Mouse (Mus musculus) gastrocnemius, adult 2 months (tissue): ENCODE measurements around the gene Rbbp6. TPM values are rescaled to one million over a fixed set of nuclear protein-coding genes. Genes with fewer than 3 reads are reported as not detected.

Experiments used
- DNase-seq: peaks from one replicate; pipeline ENCODE4 v3.0.0; 2022
- H3K27ac ChIP-seq: fragments of 200-600 bp; 2 replicates; pipeline ENCODE4 v1.8.1; 2022; ENCODE audit warnings: mild to moderate bottlenecking
- H3K4me3 ChIP-seq: fragments of 200-600 bp; 2 replicates; pipeline ENCODE4 v1.8.1; 2022; ENCODE audit warnings: mild to moderate bottlenecking, moderate library complexity
- CTCF ChIP-seq: fragments of 200-600 bp; IDR thresholded peaks from 2 replicates; pipeline ENCODE4 v1.8.1; 2022; ENCODE audit warnings: antibody characterized with exemption, mild to moderate bottlenecking, moderate library complexity
- intact Hi-C: fragments of 180-260 bp; cut with DNase I; formaldehyde crosslinking; loops from one replicate; pipeline ENCODE4 v1.15.1; 2025
- total RNA-seq, 2 experiments: library from RNA; stranded (reverse); gene quantifications; 2 replicates each; pipeline ENCODE4 v1.2.3; 2021

Rbbp6 gene
- total RNA-seq, 2 experiments from 2014 or later, result 25.7 to 30.5 TPM

- no peak for DNase-seq
- intact Hi-C loops, result loop anchor here (10.0 kb wide), 1 partner anchor 187 kb away; no protein-coding TSS in a partner anchor
- peak; percentile 5; the same call in 1 of the 2 replicates for TF ChIP-seq CTCF
- Histone ChIP-seq H3K27ac (no peak overlapping the region), H3K4me3 (no peak overlapping the region)
Measured at GRCm38 (mm10) chr7:122998189-122998588, 32.7 kb downstream of the Rbbp6 start.

GRCm38 (mm10) chr7:122999871-123000396 lies 34.4 kb downstream of the Rbbp6 start:
- TF ChIP-seq CTCF, result no peak
- Histone ChIP-seq H3K4me3 (no peak overlapping the region), H3K27ac (peak overlapping the region; percentile 20)
- no peak for DNase-seq
- intact Hi-C loops, result loop anchor here (10.0 kb wide), 2 partner anchors 55 to 185 kb away; no protein-coding TSS in a partner anchor

DNA sequence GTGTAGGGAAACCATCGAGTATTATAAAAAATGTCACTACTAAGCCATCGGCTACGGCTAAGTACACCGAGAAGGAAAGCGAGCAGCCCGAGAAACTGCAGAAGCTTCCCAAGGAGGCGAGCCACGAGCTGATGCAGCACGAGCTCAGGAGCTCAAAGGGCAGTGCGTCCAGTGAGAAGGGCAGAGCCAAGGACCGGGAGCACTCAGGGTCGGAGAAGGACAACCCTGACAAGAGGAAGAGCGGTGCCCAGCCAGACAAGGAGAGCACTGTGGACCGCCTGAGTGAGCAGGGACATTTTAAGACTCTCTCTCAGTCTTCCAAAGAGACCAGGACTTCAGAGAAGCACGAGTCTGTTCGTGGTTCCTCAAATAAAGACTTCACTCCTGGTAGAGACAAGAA lies 35.3 kb downstream of the Rbbp6 start:
- intact Hi-C loops, result loop anchor here (10.0 kb wide), 1 partner anchor 56 kb away; no protein-coding TSS in a partner anchor

GRCm38 (mm10) chr7:123001341-123002027 lies 36.0 kb downstream of the Rbbp6 start:
- Histone ChIP-seq H3K4me3 (no peak overlapping the region), H3K27ac (peak overlapping the region; percentile 24; the same call in 1 of the 2 replicates)
- TF ChIP-seq CTCF, result no peak
- peak; percentile 48 for DNase-seq
- intact Hi-C loops, result loop anchor here (10.0 kb wide), 1 partner anchor 57 kb away; no protein-coding TSS in a partner anchor

More for the DNA sequence above, 35.3 kb downstream of the Rbbp6 start:
- Histone ChIP-seq H3K27ac (no peak overlapping the region), H3K4me3 (no peak overlapping the region)
- no peak for DNase-seq
- no peak for TF ChIP-seq CTCF

GRCm38 (mm10) chr7:123002028-123002410 lies 36.5 kb downstream of the Rbbp6 start:
- no peak for TF ChIP-seq CTCF
- intact Hi-C loops, result loop anchor here (10.0 kb wide), 1 partner anchor 57 kb away; no protein-coding TSS in a partner anchor
- Histone ChIP-seq H3K27ac (no peak overlapping the region), H3K4me3 (no peak overlapping the region)
- no peak for DNase-seq

- H3K27ac ChIP-seq, result no peak overlapping the region
- H3K4me3 ChIP-seq, result no peak overlapping the region
- no peak for TF ChIP-seq CTCF
- intact Hi-C loops, result loop anchor here (10.0 kb wide), 1 partner anchor 58 kb away; no protein-coding TSS in a partner anchor
- no peak for DNase-seq
Measured at GRCm38 (mm10) chr7:123003207-123003606, 37.7 kb downstream of the Rbbp6 start.

- Histone ChIP-seq H3K27ac (no peak overlapping the region), H3K4me3 (no peak overlapping the region)
- TF ChIP-seq CTCF, result no peak
- intact Hi-C loops, result loop anchor here (10.0 kb wide), 1 partner anchor 60 kb away; no protein-coding TSS in a partner anchor
- no peak for DNase-seq
Measured at GRCm38 (mm10) chr7:123004442-123004841, 39.0 kb downstream of the Rbbp6 start.

DNA sequence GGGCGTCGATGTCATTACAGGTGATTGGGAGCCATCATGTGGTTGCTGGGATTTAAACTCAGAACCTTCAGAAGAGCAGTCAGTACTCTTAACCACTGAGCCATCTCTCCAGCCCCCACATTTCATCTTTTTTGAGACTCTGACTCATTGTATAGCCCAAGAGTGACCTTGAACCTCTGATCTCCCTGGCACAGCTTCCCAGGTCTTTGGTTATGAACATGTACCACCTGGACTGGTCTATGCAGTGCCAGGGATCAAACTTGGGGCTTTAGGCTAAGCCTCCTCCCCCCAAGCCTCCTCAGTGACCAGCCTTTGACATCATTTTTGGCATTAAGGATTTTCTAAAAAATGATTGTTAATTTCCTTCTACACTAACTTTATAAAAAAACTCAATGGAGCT lies 40.8 kb downstream of the Rbbp6 start:
- TF ChIP-seq CTCF, result no peak
- intact Hi-C loops, result loop anchor here (10.0 kb wide), 1 partner anchor 61 kb away; no protein-coding TSS in a partner anchor
- no peak overlapping the region for H3K27ac ChIP-seq
- H3K4me3 ChIP-seq, result no peak overlapping the region
- no peak for DNase-seq

GRCm38 (mm10) chr7:123007743-123008142 lies 42.3 kb downstream of the Rbbp6 start:
- no peak for TF ChIP-seq CTCF
- no peak overlapping the region for H3K27ac ChIP-seq
- H3K4me3 ChIP-seq, result no peak overlapping the region
- peak; percentile 32 for DNase-seq
- intact Hi-C loops, result loop anchor here (10.0 kb wide), 1 partner anchor 63 kb away; no protein-coding TSS in a partner anchor

- intact Hi-C loops, result loop anchor here (5.0 kb wide), 1 partner anchor 454 kb away; no protein-coding TSS in a partner anchor
- no peak for DNase-seq
- Histone ChIP-seq H3K4me3 (no peak overlapping the region), H3K27ac (no peak overlapping the region)
- TF ChIP-seq CTCF, result no peak
Measured at GRCm38 (mm10) chr7:123013466-123013865, 48.0 kb downstream of the Rbbp6 start.

DNA sequence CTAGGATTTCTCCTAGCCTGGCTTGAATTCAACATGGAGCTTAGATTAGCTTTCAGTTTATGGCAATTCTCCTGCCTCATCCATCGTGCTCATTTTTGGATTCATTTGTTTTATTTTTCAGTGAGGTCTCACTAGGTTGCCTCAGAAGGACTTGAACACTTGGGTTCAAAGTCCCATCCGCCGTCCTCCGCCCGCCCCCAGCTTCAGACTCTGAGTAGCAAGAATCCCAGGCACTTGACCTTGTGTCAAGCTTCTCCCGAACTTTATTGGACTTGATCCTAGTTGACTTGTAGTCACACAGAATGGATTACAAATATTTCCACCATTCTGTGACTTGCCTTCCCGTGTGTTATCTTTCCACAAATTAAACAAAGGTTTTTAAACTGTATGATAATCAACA lies 49.2 kb downstream of the Rbbp6 start:
- no peak overlapping the region for H3K4me3 ChIP-seq
- TF ChIP-seq CTCF, result no peak
- DNase-seq, result no peak
- intact Hi-C loops, result loop anchor here (5.0 kb wide), 1 partner anchor 453 kb away; no protein-coding TSS in a partner anchor
- H3K27ac ChIP-seq, result no peak overlapping the region

GRCm38 (mm10) chr7:123017627-123018026 lies 52.1 kb downstream of the Rbbp6 start:
- intact Hi-C loops, result no loop called here
- TF ChIP-seq CTCF, result peak; percentile 81

DNA sequence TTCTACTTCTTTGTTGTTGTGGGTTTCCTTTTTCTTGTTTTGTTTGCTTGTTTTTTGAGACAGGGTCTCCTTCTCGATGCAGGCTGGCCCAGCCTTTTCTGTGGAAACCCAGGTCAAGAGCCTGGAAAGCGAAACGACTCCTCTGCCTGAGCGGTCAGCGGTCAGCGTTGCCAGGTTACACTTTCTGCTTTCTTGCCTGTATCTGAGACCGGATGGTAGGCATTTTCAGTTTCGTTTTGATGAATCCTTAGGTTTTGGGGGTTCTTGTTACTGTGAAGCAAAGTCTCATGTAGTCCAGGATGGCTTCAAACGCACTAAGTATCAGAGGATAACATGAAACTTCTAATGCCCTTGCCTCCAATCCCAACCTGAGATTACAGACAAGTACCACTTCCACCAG lies 59.6 kb downstream of the Rbbp6 start:
- no peak for DNase-seq
- Histone ChIP-seq H3K4me3 (no peak overlapping the region), H3K27ac (no peak overlapping the region)
- intact Hi-C loops, result no loop called here
- TF ChIP-seq CTCF, result no peak

More at GRCm38 (mm10) chr7:123017627-123018026, 52.1 kb downstream of the Rbbp6 start:
- no peak overlapping the region for H3K4me3 ChIP-seq
- peak; percentile 28 for DNase-seq
- no peak overlapping the region for H3K27ac ChIP-seq
